Mouse (Mus musculus) kidney, postnatal 0 days (tissue): Measurements from ENCODE around the gene Klc1. TPM values are rescaled to one million over a fixed set of nuclear protein-coding genes. Genes with fewer than 3 reads are reported as not detected.

ENCODE experiments used
- ATAC-seq: fragments of 200-750 bp; cut with Nextera tagmentation; replicated peaks from 2 replicates; pipeline ENCODE4 v1.8.0; 2017; ENCODE audit warnings: low read depth, moderate number of reproducible peaks, moderate TSS enrichment, moderate library complexity; ENCODE audit not compliant: low FRiP score
- DNase-seq: peaks from one replicate; pipeline ENCODE4 v3.0.0-alpha.2; 2016; ENCODE audit warnings: low spot score
- H3K27ac ChIP-seq: fragments of 300-500 bp; sonication (generic); 2 replicates; pipeline ENCODE4 v1.5.1; 2014; ENCODE audit warnings: mild to moderate bottlenecking
- H3K27me3 ChIP-seq: fragments of 300-500 bp; sonication (generic); 2 replicates; pipeline ENCODE4 v1.6.1; 2014; ENCODE audit warnings: low read length, mixed read lengths; ENCODE audit not compliant: insufficient read depth
- H3K36me3 ChIP-seq: fragments of 300-500 bp; sonication (generic); 2 replicates; pipeline ENCODE4 v1.6.1; 2014; ENCODE audit warnings: low read length, mixed read lengths; ENCODE audit not compliant: insufficient read depth
- H3K4me1 ChIP-seq: fragments of 300-500 bp; sonication (generic); replicated peaks from 2 replicates; pipeline ENCODE4 v1.6.1; 2014; ENCODE audit warnings: antibody characterized with exemption, low read length, mixed read lengths; ENCODE audit not compliant: insufficient read depth
- H3K4me2 ChIP-seq: fragments of 300-500 bp; sonication (generic); 2 replicates; pipeline ENCODE4 v1.6.1; 2014; ENCODE audit warnings: mild to moderate bottlenecking, low read length, moderate library complexity, mixed read lengths
- H3K4me3 ChIP-seq: fragments of 300-500 bp; sonication (generic); replicated peaks from 2 replicates; pipeline ENCODE4 v1.5.1; 2014; ENCODE audit warnings: low read depth, low read length
- H3K9ac ChIP-seq: fragments of 300-500 bp; sonication (generic); 2 replicates; pipeline ENCODE4 v1.6.1; 2014; ENCODE audit warnings: low read depth, low read length
- H3K9me3 ChIP-seq: fragments of 300-500 bp; sonication (generic); replicated peaks from 2 replicates; pipeline ENCODE4 v1.6.1; 2016; ENCODE audit warnings: low read length, inconsistent platforms, mixed read lengths
- CTCF ChIP-seq: IDR thresholded peaks from 2 replicates; pipeline ENCODE4 v1.5.1; 2016; ENCODE audit warnings: antibody characterized with exemption, low read depth, mild to moderate bottlenecking, moderate library complexity
- WGBS: fragments of 180-500 bp; shearing (Covaris S2); extraction: QIAGEN DNeasy Blood & Tissue Kit; methylation state at CpG from one replicate; pipeline ENCODE4 v1.1.7; 2014; 5-methylcytosine and 5-hydroxymethylcytosine counted together
- polyA plus RNA-seq: library from polyadenylated mRNA; unstranded; fragments of >200 nt; fragmentation: Nextera tagmentation; extraction: Ambion mirVana; gene quantifications from 2 replicates; pipeline ENCODE4 v1.2.1, GENCODE M21; 2015

Klc1 gene
- polyA plus RNA-seq, 1 experiment from 2014 or later: 52.6 TPM

- Histone ChIP-seq H3K27ac (peak overlapping the region; percentile 70), H3K9me3 (no peaks in the 10 kb centered on the region), H3K27me3 (no peaks in the 10 kb centered on the region), H3K9ac (0 out of 2 replicates have a peak overlapping the region, but pooled peaks have one; percentile 8), H3K4me1 (peaks cover 27% of the 10 kb centered on the region), H3K36me3 (no peaks in the 10 kb centered on the region), H3K4me2 (peak overlapping the region; percentile 84), H3K4me3 (no peak overlapping the region)
- peak; percentile 24 for DNase-seq
- TF ChIP-seq CTCF: peak; percentile 25; the same call in 1 of the 2 replicates
- WGBS: 47% methylated on average over 9 of the region's 9 CpGs
- ATAC-seq: no peak
These were observed 58.3 kb downstream of the Klc1 start for GRCm38 (mm10) chr12:111816967-111817366.

GRCm38 (mm10) chr12:111817991-111818390 lies 59.3 kb downstream of the Klc1 start:
- no peak for TF ChIP-seq CTCF

GRCm38 (mm10) chr12:111819936-111820335 lies 61.3 kb downstream of the Klc1 start:
- Histone ChIP-seq H3K4me1 (peaks cover 22% of the 10 kb centered on the region), H3K27ac (no peak overlapping the region)
- DNase-seq: no peak

More at GRCm38 (mm10) chr12:111817991-111818390, 59.3 kb downstream of the Klc1 start:
- DNase-seq (no peak), ATAC-seq (no peak)
- H3K4me3 ChIP-seq: no peak overlapping the region
- no peaks in the 10 kb centered on the region for H3K27me3 ChIP-seq
- no peaks in the 10 kb centered on the region for H3K9me3 ChIP-seq
- no peak overlapping the region for H3K4me2 ChIP-seq
- no peak overlapping the region for H3K9ac ChIP-seq
- 88% methylated on average over 8 of the region's 8 CpGs for WGBS
- H3K27ac ChIP-seq: no peak overlapping the region
- peaks cover 23% of the 10 kb centered on the region for H3K4me1 ChIP-seq
- H3K36me3 ChIP-seq: 0 out of 2 replicates have a peak, but pooled peaks cover 2% of the 10 kb centered on the region

GRCm38 (mm10) chr12:111820708-111821107 lies 62.1 kb downstream of the Klc1 start:
- no peak overlapping the region for H3K4me3 ChIP-seq
- H3K9ac ChIP-seq: no peak overlapping the region
- 62% methylated on average over 7 of the region's 7 CpGs for WGBS
- H3K9me3 ChIP-seq: no peaks in the 10 kb centered on the region
- peaks cover 15% of the 10 kb centered on the region for H3K4me1 ChIP-seq
- H3K4me2 ChIP-seq: no peak overlapping the region
- H3K27me3 ChIP-seq: no peaks in the 10 kb centered on the region
- no peak for TF ChIP-seq CTCF
- H3K36me3 ChIP-seq: peaks cover 29% of the 10 kb centered on the region
- ATAC-seq (no peak), DNase-seq (no peak)
- no peak overlapping the region for H3K27ac ChIP-seq

More at GRCm38 (mm10) chr12:111819936-111820335, 61.3 kb downstream of the Klc1 start:
- H3K4me2 ChIP-seq: no peak overlapping the region
- H3K4me3 ChIP-seq: no peak overlapping the region
- no peaks in the 10 kb centered on the region for H3K27me3 ChIP-seq
- H3K36me3 ChIP-seq: peaks cover 21% of the 10 kb centered on the region
- no peak for TF ChIP-seq CTCF
- no peaks in the 10 kb centered on the region for H3K9me3 ChIP-seq
- H3K9ac ChIP-seq: no peak overlapping the region
- WGBS: 38% methylated on average over 8 of the region's 8 CpGs
- ATAC-seq: no peak

- Histone ChIP-seq H3K9ac (no peak overlapping the region), H3K4me2 (no peak overlapping the region), H3K4me1 (peaks cover 3% of the 10 kb centered on the region), H3K27me3 (no peaks in the 10 kb centered on the region), H3K36me3 (peaks cover 40% of the 10 kb centered on the region), H3K9me3 (no peaks in the 10 kb centered on the region), H3K27ac (no peak overlapping the region), H3K4me3 (no peak overlapping the region)
- 62% methylated on average over 4 of the region's 4 CpGs for WGBS
- ATAC-seq: no peak
- no peak for TF ChIP-seq CTCF
- no peak for DNase-seq
These were observed 63.3 kb downstream of the Klc1 start for GRCm38 (mm10) chr12:111821931-111822330.

GRCm38 (mm10) chr12:111827556-111827955 lies 68.9 kb downstream of the Klc1 start:
- H3K9me3 ChIP-seq: no peaks in the 10 kb centered on the region
- ATAC-seq: no peak
- no peak overlapping the region for H3K4me2 ChIP-seq
- TF ChIP-seq CTCF: no peak
- no peaks in the 10 kb centered on the region for H3K27me3 ChIP-seq
- H3K27ac ChIP-seq: no peak overlapping the region
- H3K9ac ChIP-seq: no peak overlapping the region
- WGBS: 87% methylated on average over 12 of the region's 12 CpGs
- no peak for DNase-seq
- no peak overlapping the region for H3K4me3 ChIP-seq
- H3K36me3 ChIP-seq: peaks cover 89% of the 10 kb centered on the region
- no peaks in the 10 kb centered on the region for H3K4me1 ChIP-seq

GRCm38 (mm10) chr12:111829447-111829846 lies 70.8 kb downstream of the Klc1 start:
- no peak for TF ChIP-seq CTCF
- Histone ChIP-seq H3K4me1 (no peaks in the 10 kb centered on the region), H3K27ac (no peak overlapping the region), H3K27me3 (no peaks in the 10 kb centered on the region), H3K36me3 (peaks cover 91% of the 10 kb centered on the region), H3K9me3 (no peaks in the 10 kb centered on the region), H3K4me2 (no peak overlapping the region), H3K4me3 (no peak overlapping the region), H3K9ac (0 out of 2 replicates have a peak overlapping the region, but pooled peaks have one; percentile 18)
- DNase-seq (no peak), ATAC-seq (no peak)
- 85% methylated on average over 5 of the region's 5 CpGs for WGBS
